Mouse (Mus musculus): ENCODE data around the gene Crybb3. TPM values are rescaled to one million over a fixed set of nuclear protein-coding genes. Genes with fewer than 3 reads are reported as not detected.

The Crybb3 gene
- 1.8 and 2.9 TPM in 2 replicates for polyA plus RNA-seq (2012)

GRCm38 (mm10) chr5:113081439-113081838 lies at the start of gene Crybb3:
Gene Crybb3, minus strand, starts transcription at chr5:113081584.

GRCm38 (mm10) chr5:113070017-113070416 lies 11.4 kb downstream of the Crybb3 start, which contains the start of gene Crybb2:
Gene Crybb2, minus strand, starts transcription at chr5:113070117.

Other genes with a start within 250 kb of the Crybb3 start
- gene Myo18b, start 185.2 kb downstream of the Crybb3 start, polyA plus RNA-seq (2012), result 1.6 and 3.0 TPM in 2 replicates
- gene Grk3, start 65.8 kb downstream of the Crybb3 start, polyA plus RNA-seq (2012), result 5.2 and 7.4 TPM in 2 replicates
- not detected in 2 replicates for gene Crybb2, start 11.5 kb downstream of the Crybb3 start, polyA plus RNA-seq (2012)
- 7.6 and 10.3 TPM in 2 replicates for gene 2900026A02Rik, start 139.7 kb upstream of the Crybb3 start, polyA plus RNA-seq (2012)
- gene Tmem211, start 145.3 kb upstream of the Crybb3 start, polyA plus RNA-seq (2012), result not detected in 2 replicates
- 0.16 and 1.3 TPM in 2 replicates for gene Sgsm1, start 229.2 kb upstream of the Crybb3 start, polyA plus RNA-seq (2012)

All from megakaryocyte-erythroid progenitor cell, adult 5 weeks (primary cell).